Mouse (Mus musculus) forebrain, embryonic 16.5 days (tissue): ENCODE results near the gene Ank3. TPM values are rescaled to one million over a fixed set of nuclear protein-coding genes. Genes with fewer than 3 reads are reported as not detected.
A peak's percentile ranks its signal among the peaks of the same experiment; 100 is the strongest.

Source experiments
- ATAC-seq: fragments of 200-750 bp; cut with Nextera tagmentation; 2 replicates; pipeline ENCODE4 v1.8.0; 2017; ENCODE audit warnings: mild to moderate bottlenecking, moderate library complexity
- H3K27ac ChIP-seq: fragments of 300-500 bp; sonication (generic); 2 replicates; pipeline ENCODE4 v1.5.1; 2014; ENCODE audit warnings: low read length, control low read depth
- H3K27me3 ChIP-seq: fragments of 300-500 bp; sonication (generic); replicated peaks from 2 replicates; pipeline ENCODE4 v1.6.1; 2014; ENCODE audit warnings: low read length; ENCODE audit not compliant: control insufficient read depth, insufficient read depth
- H3K36me3 ChIP-seq: fragments of 300-500 bp; sonication (generic); 2 replicates; pipeline ENCODE4 v1.6.1; 2014; ENCODE audit not compliant: control insufficient read depth, insufficient read depth
- H3K4me1 ChIP-seq: fragments of 300-500 bp; sonication (generic); replicated peaks from 2 replicates; pipeline ENCODE4 v1.6.1; 2014; ENCODE audit warnings: low read length; ENCODE audit not compliant: control insufficient read depth, insufficient read depth
- H3K4me2 ChIP-seq: fragments of 300-500 bp; sonication (generic); 2 replicates; pipeline ENCODE4 v1.6.1; 2014; ENCODE audit warnings: mild to moderate bottlenecking, low read length, control low read depth
- H3K4me3 ChIP-seq: fragments of 300-500 bp; sonication (generic); replicated peaks from 2 replicates; pipeline ENCODE4 v1.5.1; 2014; ENCODE audit warnings: mild to moderate bottlenecking, low read length, control low read depth
- H3K9ac ChIP-seq: fragments of 300-500 bp; sonication (generic); replicated peaks from 2 replicates; pipeline ENCODE4 v1.6.1; 2014; ENCODE audit warnings: low read depth, low read length, control low read depth
- H3K9me3 ChIP-seq: fragments of 300-500 bp; sonication (generic); 2 replicates; pipeline ENCODE4 v1.6.1; 2016; ENCODE audit warnings: low read length; ENCODE audit not compliant: control insufficient read depth
- WGBS: fragments of 180-500 bp; shearing (Covaris S2); extraction: QIAGEN DNeasy Blood & Tissue Kit; methylation state at CpG from one replicate; pipeline ENCODE4 v1.1.7; 2014; 5-methylcytosine and 5-hydroxymethylcytosine counted together
- polyA plus RNA-seq: library from polyadenylated mRNA; unstranded; fragments of >200 nt; fragmentation: Nextera tagmentation; extraction: Ambion mirVana; gene quantifications from 2 replicates; pipeline ENCODE4 v1.2.1, GENCODE M21; 2015

Gene Ank3
- polyA plus RNA-seq, 1 experiment from 2014 or later, result 102 TPM

DNA sequence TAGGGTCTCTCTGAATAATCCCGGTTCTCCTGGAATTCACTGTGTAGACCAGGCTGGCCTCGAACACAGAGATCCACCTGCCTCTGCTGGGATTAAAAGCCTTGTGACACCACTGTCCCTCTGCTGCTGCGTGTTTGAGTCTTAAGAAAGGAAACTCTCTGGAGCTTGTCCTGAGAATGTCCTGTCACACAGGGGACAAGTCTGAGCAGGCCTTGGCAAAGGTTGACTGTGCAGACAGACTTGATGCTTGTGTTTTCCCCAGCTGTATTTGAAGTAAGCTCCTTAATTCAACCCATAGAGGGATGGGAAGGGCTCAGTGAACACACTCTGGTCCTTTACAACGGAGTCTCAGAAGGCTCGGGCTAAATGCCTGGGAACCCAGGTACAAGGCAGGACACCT lies 474.3 kb downstream of the Ank3 start:
- ATAC-seq, result no peak
- Histone ChIP-seq H3K36me3 (no peaks in the 10 kb centered on the region; the same call in 1 of the 2 replicates), H3K9me3 (no peaks in the 10 kb centered on the region), H3K4me3 (no peak overlapping the region), H3K27me3 (no peaks in the 10 kb centered on the region), H3K4me1 (peaks cover 2% of the 10 kb centered on the region; the same call in 1 of the 2 replicates), H3K27ac (no peak overlapping the region), H3K4me2 (no peak overlapping the region), H3K9ac (no peak overlapping the region)
- WGBS, result 80% methylated on average over 5 of the region's 5 CpGs

DNA sequence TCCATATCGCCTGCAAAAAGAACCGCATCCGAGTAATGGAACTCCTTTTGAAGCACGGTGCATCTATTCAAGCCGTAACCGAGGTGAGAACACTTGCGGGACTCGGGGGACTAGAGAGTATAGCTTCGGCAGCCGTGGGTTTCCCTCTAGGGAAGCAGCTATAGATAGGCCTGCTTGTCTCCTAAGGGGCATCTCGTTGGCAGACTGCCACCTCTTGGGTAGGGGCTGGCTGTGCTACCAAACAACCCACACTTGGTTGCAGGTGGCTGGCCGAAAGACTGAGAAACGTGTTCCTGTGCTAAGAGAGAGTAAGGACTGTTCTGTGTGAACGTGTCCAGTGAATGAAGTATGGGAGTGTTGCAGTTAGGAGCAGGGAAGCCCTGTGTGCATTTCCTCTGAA lies 476.2 kb downstream of the Ank3 start:
- Histone ChIP-seq H3K4me2 (no peak overlapping the region), H3K4me1 (peaks cover 2% of the 10 kb centered on the region; the same call in 1 of the 2 replicates), H3K4me3 (no peak overlapping the region), H3K27ac (no peak overlapping the region), H3K9me3 (no peaks in the 10 kb centered on the region), H3K36me3 (no peaks in the 10 kb centered on the region), H3K9ac (no peak overlapping the region), H3K27me3 (no peaks in the 10 kb centered on the region)
- 70% methylated on average over 14 of the region's 14 CpGs for WGBS
- no peak for ATAC-seq

DNA sequence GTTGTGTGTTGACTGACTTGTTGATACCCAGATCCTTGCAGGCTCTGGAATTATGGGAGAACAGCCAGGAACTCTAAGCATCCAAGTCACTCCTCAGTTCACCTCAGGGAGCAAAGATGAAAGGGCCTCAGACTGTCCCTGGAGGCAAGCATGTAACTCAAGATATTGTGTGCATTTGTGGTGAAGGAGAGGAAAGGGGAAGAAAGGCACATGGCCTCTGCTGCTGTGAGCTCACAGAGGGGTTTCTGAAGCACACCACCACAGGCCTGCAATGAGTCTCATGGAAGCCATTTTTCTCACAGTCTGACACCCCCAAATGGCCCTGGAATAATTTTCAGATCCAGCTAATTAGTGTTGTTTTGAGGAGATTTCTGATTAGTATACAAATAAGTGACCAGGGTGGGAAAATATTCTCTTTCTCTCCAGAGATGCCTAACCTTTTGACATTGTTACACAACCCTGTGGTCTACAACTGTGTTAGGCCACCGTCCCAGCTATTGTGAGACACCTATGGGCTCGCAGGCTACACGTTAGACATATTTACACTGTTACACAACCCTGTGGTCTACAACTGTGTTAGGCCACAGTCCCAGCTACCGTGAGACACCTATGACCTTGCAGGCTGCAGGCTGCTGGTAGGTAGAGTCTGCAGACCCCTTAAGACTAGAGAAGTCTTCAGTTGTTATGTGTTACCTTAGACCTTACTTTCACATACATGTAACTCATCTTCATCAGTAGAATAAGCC lies 485.5 kb downstream of the Ank3 start:
- no peaks in the 10 kb centered on the region for H3K27me3 ChIP-seq
- no peak overlapping the region for H3K27ac ChIP-seq
- H3K36me3 ChIP-seq, result peaks cover 32% of the 10 kb centered on the region
- no peak for ATAC-seq
- no peak overlapping the region for H3K9ac ChIP-seq
- no peak overlapping the region for H3K4me3 ChIP-seq
- H3K4me1 ChIP-seq, result no peaks in the 10 kb centered on the region
- 93% methylated on average over 4 of the region's 4 CpGs for WGBS
- no peak overlapping the region for H3K4me2 ChIP-seq
- no peaks in the 10 kb centered on the region for H3K9me3 ChIP-seq

DNA sequence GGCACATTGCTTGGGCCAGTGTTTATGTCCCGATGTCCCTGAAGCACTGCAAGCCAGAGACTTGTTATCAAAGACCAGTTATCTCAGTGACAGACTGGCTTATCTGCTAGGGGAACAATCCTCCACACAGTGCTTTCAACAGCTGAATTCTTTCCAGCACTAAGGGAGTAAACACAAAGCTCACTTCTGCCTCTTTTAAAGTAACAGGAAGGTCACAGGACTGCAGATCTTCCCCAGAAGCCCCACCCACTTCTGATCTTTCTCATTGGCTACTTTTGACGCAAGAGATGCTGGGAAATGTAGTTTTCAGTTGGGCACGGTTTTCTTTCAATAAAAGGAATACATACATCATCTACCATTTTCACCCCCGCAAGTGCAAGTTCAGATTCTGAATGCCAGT lies 489.8 kb downstream of the Ank3 start:
- Histone ChIP-seq H3K4me2 (no peak overlapping the region), H3K27ac (no peak overlapping the region), H3K9ac (no peak overlapping the region), H3K27me3 (no peaks in the 10 kb centered on the region), H3K4me1 (no peaks in the 10 kb centered on the region), H3K9me3 (no peaks in the 10 kb centered on the region), H3K4me3 (no peak overlapping the region), H3K36me3 (peaks cover 21% of the 10 kb centered on the region)
- ATAC-seq, result peak; percentile 49
- 33% methylated on average over 4 of the region's 4 CpGs for WGBS

DNA sequence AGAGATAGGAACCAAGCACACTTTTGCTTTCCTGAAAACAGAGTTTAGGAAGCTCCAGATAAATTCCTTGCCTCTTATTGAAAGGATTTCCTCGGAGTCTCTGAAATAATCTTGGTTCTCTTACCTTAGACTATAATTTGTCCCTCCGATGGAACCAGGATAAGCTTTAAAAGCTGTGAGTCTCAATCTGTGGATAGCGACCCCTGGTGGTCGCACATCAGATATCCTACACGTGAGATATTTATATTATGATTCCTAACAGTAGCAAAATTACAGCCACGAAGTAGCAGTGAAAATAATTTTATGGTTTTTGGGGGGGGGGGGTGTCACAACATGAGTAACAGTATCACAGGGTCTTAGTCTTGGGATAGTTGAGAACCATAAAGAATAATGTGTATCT lies 491.2 kb downstream of the Ank3 start:
- Histone ChIP-seq H3K27ac (no peak overlapping the region), H3K9me3 (no peaks in the 10 kb centered on the region), H3K4me2 (no peak overlapping the region), H3K4me1 (no peaks in the 10 kb centered on the region), H3K4me3 (no peak overlapping the region), H3K9ac (no peak overlapping the region), H3K36me3 (peaks cover 18% of the 10 kb centered on the region), H3K27me3 (no peaks in the 10 kb centered on the region)
- WGBS, result 16% methylated on average over 6 of the region's 6 CpGs
- ATAC-seq, result no peak

DNA sequence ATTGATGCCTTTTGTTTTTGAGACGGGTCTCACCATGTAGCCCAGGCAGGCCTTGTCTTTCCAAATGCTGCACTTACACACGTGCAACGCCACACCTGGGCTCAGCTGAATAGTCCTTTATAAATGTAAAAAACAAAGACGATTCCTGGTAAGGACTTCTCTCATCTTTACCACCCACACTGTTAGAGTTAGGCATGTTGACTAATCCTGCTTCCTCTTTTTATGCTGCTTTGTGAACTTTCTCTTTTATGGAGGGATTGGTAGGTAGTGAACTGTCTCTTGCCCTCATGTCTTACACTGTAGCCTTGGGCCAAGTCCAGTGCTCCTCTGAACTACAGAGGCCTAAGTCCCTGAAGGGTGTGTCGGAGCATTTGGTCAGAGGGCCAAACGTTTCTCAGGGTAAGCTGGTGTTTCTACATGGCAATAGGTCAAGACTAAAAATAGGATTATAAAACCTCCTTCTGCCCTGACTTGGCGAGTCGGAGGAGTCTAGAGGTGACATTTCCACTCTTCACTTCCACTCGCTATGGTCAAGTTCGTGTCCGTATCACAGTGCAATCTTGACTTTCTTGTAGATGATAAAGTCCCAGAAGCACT lies 491.9 kb downstream of the Ank3 start:
- no peak overlapping the region for H3K9ac ChIP-seq
- no peaks in the 10 kb centered on the region for H3K27me3 ChIP-seq

DNA sequence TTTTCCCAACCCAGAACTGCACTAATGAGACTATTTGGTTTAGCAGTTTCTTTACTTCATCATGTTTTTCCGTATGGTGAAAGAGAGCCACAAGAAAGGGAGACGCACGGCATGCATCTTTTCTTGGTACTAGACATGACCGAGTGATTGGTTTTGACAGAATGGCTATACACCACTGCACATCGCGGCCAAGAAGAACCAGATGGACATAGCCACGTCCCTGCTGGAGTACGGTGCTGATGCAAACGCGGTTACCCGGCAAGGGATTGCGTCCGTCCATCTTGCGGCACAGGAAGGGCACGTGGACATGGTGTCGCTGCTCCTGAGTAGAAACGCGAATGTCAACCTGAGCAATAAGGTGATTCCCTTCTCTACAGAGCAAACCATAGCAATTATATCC lies 493.6 kb downstream of the Ank3 start:
- 95% methylated on average over 18 of the region's 18 CpGs for WGBS
- no peaks in the 10 kb centered on the region for H3K9me3 ChIP-seq

More for the DNA sequence above, 491.9 kb downstream of the Ank3 start:
- H3K36me3 ChIP-seq, result peaks cover 11% of the 10 kb centered on the region; the same call in 1 of the 2 replicates
- H3K4me2 ChIP-seq, result no peak overlapping the region
- no peak overlapping the region for H3K27ac ChIP-seq
- H3K4me1 ChIP-seq, result no peaks in the 10 kb centered on the region
- no peak overlapping the region for H3K4me3 ChIP-seq
- ATAC-seq, result no peak
- 83% methylated on average over 11 of the region's 11 CpGs for WGBS
- H3K9me3 ChIP-seq, result no peaks in the 10 kb centered on the region

DNA sequence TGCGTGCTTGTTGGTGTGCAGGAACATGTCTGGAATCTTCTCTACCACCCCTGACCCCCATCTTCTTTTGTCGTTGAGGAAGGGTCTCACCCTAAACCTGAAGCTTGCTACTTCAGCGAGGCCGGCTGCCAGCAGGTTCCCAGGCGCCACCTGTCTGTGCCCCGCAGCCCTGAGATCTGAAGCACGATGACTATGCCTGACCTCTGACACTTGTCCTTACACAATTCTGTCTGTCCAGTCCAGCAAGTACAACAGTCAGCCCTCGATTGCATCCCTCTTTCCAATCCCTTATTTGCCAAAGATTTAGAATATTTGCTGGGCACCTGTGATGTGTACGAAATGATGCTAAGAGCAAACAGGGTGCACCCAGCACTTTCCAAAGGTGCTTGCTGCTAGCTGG lies 497.0 kb downstream of the Ank3 start:
- Histone ChIP-seq H3K4me1 (no peaks in the 10 kb centered on the region), H3K27me3 (no peaks in the 10 kb centered on the region), H3K9ac (no peak overlapping the region), H3K9me3 (no peaks in the 10 kb centered on the region), H3K4me2 (no peak overlapping the region), H3K36me3 (peaks cover 28% of the 10 kb centered on the region), H3K4me3 (no peak overlapping the region), H3K27ac (no peak overlapping the region)
- ATAC-seq, result no peak
- WGBS, result 75% methylated on average over 9 of the region's 9 CpGs

More for the DNA sequence above, 493.6 kb downstream of the Ank3 start:
- peaks cover 10% of the 10 kb centered on the region; the same call in 1 of the 2 replicates for H3K36me3 ChIP-seq
- H3K4me3 ChIP-seq, result no peak overlapping the region
- ATAC-seq, result no peak
- no peak overlapping the region for H3K4me2 ChIP-seq
- no peak overlapping the region for H3K27ac ChIP-seq
- H3K9ac ChIP-seq, result no peak overlapping the region
- H3K27me3 ChIP-seq, result no peaks in the 10 kb centered on the region
- H3K4me1 ChIP-seq, result no peaks in the 10 kb centered on the region

DNA sequence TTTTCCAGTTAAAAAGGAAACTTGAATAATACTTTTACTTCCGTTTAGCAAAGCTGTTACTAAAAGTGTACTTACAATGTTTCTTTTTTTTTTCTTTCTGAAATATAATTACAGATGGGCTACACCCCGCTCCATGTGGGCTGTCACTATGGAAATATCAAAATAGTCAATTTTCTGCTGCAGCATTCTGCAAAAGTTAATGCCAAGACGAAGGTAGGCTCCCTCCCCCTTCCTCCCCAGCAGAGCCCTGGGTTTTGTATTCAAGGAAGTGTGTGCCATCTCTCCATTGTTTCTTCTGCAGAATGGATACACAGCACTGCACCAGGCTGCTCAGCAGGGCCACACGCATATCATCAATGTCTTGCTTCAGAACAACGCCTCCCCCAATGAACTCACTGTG lies 499.4 kb downstream of the Ank3 start:
- Histone ChIP-seq H3K4me3 (no peak overlapping the region), H3K36me3 (peaks cover 27% of the 10 kb centered on the region), H3K9ac (no peak overlapping the region), H3K9me3 (no peaks in the 10 kb centered on the region), H3K27me3 (no peaks in the 10 kb centered on the region), H3K4me2 (no peak overlapping the region), H3K27ac (no peak overlapping the region), H3K4me1 (no peaks in the 10 kb centered on the region)
- no peak for ATAC-seq
- WGBS, result 71% methylated on average over 5 of the region's 5 CpGs
